Mouse (Mus musculus): ENCODE data around the gene Ddhd1.

- TF ChIP-seq CTCF (IDR thresholded peaks at IDR 0.05; ENCODE audit: low read depth) (no peak), EP300 (optimal IDR thresholded peaks at IDR 0.05) (no peak)
These were observed 40.9 kb upstream of the Ddhd1 start for GRCm38 (mm10) chr14:45698867-45699266.

Measured in stomach, postnatal 0 days (tissue).